Mouse (Mus musculus): Measurements from ENCODE around the gene 1700016C15Rik. TPM values are rescaled to one million over a fixed set of nuclear protein-coding genes. Genes with fewer than 3 reads are reported as not detected.

Gene 1700016C15Rik
- total RNA-seq, 2 experiments from 2014 or later: not detected

DNA sequence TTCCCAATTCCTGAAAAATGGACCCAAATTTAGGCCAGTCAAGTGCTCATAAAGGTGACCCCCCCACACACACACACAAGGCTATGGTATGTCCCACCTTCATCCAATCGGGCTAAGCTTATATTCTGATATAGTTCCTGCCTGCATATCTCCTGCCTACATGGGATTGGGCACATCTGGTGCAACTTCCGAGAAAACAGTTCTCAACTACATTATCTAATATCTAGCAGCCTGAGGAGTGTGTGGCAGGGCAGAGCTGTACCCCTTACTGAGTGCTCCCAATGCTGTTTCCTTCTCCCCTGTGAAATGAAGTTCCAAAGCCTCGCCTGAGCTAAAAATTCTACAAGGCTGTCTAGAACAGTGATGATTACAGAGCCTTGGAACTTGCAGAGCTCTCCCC, 13.2 kb upstream of the 1700016C15Rik start:
- DNase-seq (ENCODE audit: low spot score in 2 of 2): no peak

DNA sequence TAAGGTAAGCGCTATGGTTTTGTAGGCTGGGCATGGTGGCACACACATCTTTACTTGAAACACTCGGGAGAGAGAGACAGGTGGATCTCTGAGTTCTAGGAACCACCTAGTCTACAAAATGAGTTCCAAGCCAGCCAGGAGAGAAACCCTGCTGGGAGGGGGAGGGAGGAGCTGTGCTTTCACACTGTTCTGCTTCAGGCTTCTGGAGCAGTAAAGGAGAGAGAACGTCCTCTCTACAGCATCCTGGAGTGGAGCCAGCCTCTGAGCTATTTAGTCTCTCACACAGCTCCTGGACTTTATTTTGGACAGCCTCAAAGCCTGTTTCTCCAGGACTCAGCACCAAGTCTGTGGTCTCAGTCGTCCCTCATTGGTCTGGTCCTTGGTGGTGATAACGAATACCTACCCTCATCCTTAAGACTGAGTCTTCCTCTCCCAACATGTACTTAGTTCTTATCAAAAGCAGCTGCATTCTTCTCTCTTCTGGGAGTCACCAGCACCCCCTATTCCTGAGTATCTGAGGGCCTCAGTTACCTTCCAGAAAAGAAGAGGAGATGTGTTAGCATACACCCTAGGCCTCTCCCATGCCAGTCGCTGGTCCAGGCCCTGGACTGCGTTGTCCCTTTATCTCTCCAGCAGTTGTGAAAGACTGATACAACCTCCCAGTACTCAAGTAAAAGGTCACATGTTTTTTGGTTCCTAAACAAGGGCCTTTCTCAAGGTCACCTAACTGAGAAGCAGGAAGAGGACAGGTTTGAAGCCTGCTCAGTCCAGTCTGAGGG, 12.4 kb upstream of the 1700016C15Rik start:
- no peak for DNase-seq (ENCODE audit: low spot score in 2 of 2)

DNA sequence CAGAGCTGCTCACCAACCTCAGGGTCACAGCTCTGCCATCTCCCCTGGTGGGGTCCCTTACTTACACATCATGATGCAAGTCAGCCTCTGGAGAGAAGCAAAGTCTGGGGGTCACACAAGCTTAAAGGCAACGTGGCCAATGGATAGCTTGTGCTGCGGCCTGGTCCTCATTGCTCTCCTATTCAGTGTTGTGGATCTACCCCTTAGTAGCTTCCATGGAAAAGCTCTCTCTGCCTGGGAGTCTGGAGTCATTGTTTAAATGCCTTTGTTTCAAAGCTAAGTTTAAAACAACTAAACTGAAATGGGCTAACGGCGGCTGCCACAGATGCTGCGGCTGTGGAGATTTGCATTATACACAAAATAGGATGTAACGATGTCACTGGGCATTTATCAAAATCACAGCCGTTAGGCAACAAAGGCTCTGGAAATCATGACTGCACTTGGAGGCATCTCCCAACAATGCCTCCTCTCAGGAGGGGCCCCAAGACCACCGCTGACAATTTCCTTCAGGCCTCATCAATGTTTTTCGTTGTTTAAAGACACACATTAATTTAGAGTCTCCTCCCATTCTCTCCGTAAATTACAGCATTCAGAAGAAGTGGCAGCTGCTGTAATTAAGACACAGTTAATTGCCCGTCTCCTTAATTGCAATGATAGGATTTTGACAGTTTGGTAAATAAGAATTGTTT, 11.1 kb upstream of the 1700016C15Rik start:
- DNase-seq (ENCODE audit: low spot score in 2 of 2): no peak

DNA sequence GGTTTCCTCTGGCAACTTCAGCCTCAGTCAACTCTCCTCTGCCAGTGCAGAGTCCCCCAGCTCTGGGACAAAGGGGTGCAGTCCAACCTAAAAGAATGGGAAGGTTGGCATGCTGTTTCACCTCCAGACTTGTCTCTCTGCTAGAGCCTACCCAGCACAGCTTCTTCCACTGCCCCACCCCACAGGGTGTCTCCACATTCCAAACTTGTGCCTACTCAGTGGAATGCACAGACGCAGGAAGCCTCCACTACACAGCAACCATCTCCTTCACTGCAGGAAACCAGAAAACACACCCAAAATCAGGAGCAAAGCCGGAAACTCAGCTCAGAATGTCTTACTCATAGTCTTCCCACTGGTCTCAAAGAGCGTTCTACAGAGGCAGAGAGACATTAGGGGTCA, 10.6 kb upstream of the 1700016C15Rik start:
- no peak for DNase-seq (ENCODE audit: low spot score in 2 of 2)

DNA sequence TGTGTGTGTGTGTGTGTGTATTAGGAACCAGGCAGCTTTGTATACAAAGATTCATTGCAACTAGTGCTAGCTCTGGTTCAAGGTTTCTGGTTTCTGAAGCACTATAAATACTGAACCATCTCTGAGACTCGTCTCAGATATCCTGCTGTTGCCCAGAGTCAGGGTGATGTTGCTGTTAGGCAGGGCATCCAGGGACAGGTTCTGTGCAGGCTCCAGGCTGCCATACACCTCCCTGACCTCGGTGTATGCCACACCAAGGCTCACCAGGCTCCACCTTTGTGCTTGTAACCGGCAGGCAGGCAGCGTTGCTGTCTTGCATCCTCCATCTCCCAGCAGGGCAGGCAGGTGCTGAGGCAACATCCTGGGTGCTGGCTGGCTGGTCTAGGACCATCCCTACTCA, 5.8 kb upstream of the 1700016C15Rik start:
- no peak for DNase-seq (ENCODE audit: low spot score in 2 of 2)

GRCm38 (mm10) chr1:177726870-177727269, 2.7 kb upstream of the 1700016C15Rik start:
- no peak for DNase-seq (ENCODE audit: low spot score in 2 of 2)

DNA sequence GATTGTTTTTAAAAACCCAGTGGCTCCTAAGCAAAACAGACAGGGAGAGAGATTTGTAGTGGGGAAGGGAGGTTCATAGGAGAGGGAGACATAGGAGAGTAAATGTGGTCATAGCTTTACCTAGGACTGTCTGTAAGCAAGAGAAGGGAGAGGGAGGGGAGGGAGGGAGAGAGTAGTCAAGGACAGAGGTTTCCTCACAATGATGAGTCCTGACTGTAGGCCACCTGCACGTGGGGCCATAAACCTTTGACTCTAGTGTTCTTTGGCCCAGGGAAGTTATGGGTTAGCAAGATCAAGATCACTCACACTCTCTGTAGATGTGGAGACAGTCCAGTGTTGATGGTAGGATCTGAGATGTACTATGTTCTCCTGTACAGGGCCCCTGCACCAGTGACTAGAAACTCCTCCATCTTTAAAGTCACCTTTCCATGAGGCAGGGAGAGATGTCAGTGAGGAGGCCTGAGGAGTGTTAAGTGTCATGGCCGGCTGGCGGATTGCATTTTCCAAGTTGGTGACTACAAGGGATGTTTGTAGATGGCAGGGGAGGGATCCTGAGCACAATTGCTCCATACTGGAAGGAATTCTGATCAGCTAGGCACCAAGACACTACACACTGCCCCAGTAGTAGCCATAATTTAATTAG, 1.6 kb upstream of the 1700016C15Rik start:
- no peak for DNase-seq (ENCODE audit: low spot score in 2 of 2)

- DNase-seq (ENCODE audit: low spot score in 2 of 2): no peak
These were observed 2.4 kb downstream of the 1700016C15Rik start for GRCm38 (mm10) chr1:177731973-177732372.

DNA sequence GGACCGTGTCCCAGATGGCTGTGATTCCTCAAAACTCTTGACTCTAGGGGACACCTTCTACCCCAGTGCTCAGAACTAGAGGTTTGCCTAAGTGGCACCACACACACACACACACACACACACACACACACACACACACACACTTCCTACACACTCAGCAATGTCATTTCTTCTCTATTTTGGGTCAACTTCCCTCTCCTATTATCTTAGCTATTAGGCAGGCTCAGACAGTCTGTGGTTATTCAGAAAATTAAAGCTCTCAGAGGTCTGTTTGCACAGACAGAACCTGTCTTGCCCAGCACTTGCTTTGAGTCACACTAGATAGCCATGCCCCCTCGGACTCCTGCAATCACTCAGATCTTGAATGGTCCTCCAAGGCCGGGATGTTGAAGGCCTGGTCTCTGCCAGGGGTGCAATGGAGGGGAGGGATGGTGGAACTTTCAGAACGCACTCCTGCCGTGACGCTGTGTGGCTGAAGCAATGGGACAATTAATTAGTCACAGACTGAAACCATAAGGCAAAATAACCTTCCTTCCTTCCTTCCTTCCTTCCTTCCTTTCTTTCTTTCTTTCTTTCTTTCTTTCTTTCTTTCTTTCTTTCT, 8.0 kb downstream of the 1700016C15Rik start:
- no peak for DNase-seq (ENCODE audit: low spot score in 2 of 2)

DNA sequence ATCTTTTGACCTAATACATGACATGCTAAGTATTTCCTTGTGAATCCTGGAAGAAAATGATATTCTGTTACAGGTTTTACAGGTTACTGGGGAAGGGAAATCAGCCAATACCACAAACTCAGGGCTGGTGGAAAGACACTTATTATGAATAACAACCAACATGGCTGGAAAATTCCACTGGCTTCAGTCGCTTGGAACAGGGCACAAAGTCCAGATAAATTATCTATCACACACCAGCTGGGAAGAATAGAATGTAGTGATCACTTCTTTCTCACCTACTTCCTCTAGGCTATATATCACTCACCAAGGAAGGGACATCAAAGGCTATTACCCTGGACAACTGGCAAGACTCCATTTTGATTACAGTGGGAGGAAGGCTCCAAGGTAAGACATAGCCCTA, 11.1 kb downstream of the 1700016C15Rik start:
- DNase-seq (ENCODE audit: low spot score in 2 of 2): no peak

GRCm38 (mm10) chr1:177742119-177742518, 12.5 kb downstream of the 1700016C15Rik start:
- DNase-seq (ENCODE audit: low spot score in 2 of 2): no peak

- no peak for DNase-seq (ENCODE audit: low spot score in 2 of 2)
These were observed 15.1 kb downstream of the 1700016C15Rik start for GRCm38 (mm10) chr1:177744521-177745325.

- no peak for DNase-seq (ENCODE audit: low spot score in 2 of 2)
These were observed 18.4 kb downstream of the 1700016C15Rik start for GRCm38 (mm10) chr1:177747869-177748540.

GRCm38 (mm10) chr1:177753496-177753895, 23.9 kb downstream of the 1700016C15Rik start:
- no peak for DNase-seq (ENCODE audit: low spot score in 2 of 2)

GRCm38 (mm10) chr1:177757249-177757648, 27.6 kb downstream of the 1700016C15Rik start:
- DNase-seq (ENCODE audit: low spot score in 2 of 2): no peak

DNA sequence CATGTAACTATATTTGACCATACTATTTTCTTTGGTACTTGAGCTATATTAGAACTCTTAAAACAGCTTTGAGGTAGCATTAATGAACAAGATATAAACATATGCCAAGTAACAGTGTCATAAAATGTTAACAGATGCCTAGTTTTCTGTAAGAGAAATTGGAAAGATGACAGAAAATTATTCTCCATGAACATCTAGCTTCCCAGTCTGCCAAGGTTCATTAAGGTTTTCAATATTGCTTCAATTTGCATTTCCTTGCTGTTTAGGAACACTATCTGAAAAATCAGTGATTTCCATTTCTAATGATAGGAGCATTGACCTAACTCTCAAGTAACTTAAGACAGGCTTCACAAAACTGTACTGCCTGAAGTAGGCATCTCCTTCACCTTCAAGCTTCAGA, 39.3 kb downstream of the 1700016C15Rik start:
- no peak for DNase-seq (ENCODE audit: low spot score in 2 of 2)

- no peak for DNase-seq (ENCODE audit: low spot score in 2 of 2)
These were observed 47.8 kb downstream of the 1700016C15Rik start for GRCm38 (mm10) chr1:177777397-177777796.

- DNase-seq (ENCODE audit: low spot score in 2 of 2): no peak
These were observed 63.2 kb downstream of the 1700016C15Rik start for GRCm38 (mm10) chr1:177792835-177793234.

- DNase-seq (ENCODE audit: low spot score in 2 of 2): no peak
These were observed 65.3 kb downstream of the 1700016C15Rik start for GRCm38 (mm10) chr1:177794866-177795265.
